Comparison of ENCODE assay signal across 7 mouse cellular contexts in the genomic region with DNA sequence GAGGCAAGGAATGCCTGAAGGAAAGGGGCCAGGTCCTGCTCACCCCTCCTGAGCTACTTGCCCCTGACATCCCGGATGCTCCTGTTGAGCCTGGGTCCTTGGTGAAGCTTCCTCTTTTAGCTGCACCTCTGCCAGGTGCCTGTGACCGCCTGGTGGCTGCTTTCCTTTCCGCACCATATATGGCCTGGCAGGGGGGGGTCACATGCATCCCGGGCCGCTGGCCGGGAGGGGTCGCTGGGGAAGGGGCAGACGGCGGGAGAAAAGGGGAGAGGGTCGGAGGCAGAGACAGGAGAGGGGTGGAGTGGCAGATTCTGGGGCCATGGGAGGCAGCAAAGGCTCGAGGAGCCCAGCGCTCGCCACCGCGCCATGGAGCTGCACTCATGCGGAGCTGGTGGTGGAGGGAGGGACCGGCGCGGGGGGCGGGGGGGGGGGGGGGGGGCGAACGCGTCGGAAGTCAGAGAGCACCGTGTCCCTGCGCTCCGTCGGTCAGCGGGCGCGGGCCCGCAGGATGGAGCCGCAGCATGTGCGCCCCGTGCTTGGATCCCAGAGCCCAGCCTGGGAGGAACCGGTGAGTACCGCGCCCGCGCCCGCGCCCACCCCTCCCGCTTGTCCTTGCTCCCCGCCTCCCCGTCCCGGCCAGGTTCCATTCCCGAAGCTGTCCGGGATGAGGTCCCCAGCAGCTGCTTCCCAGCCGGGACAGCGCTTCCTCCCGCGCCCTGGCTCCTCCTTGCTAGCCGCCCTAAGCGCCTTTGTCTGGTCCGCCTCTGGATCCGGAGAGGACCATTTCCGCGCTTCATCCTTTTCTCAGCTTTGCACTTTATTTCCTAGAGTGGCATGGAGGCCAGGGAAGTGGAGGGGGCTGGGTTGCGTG. TPM values are rescaled to one million over a fixed set of nuclear protein-coding genes. Genes with fewer than 3 reads are reported as not detected.
DNase-seq lines count a peak whose midpoint lies in the region; ATAC-seq lines count a peak whose summit lies in the region.
"Not testable (repeated sequence)": the region's sequence is repeated elsewhere in the genome, so short reads cannot be mapped to it uniquely, and the experiment has no call there.

Gene Gm3164, plus strand, starts transcription at position 484 of the 871 bp plus-strand sequence.

- H3K27me3 ChIP-seq in forebrain, embryonic 15.5 days; heart, embryonic 16.5 days (ENCODE audit: control insufficient read depth, insufficient read depth, low read length); limb, embryonic 10.5 days (ENCODE audit: low read depth, poor library complexity, severe bottlenecking): not testable (repeated sequence)

- H3K36me3 ChIP-seq in forebrain, embryonic 15.5 days; heart, embryonic 16.5 days (ENCODE audit: control insufficient read depth, insufficient read depth); limb, embryonic 10.5 days: not testable (repeated sequence)

- peak within 1 kb of the TSS; percentile 59 for H3K4me2 ChIP-seq in forebrain, embryonic 15.5 days (replicated peaks)
- peak within 1 kb of the TSS; percentile 55 for H3K4me2 ChIP-seq in heart, embryonic 16.5 days (ENCODE audit: low read depth, low read length)

- not testable (repeated sequence) for H3K4me1 ChIP-seq in brown adipose tissue, adult 24 weeks (ENCODE audit: control insufficient read depth, insufficient read depth, insufficient read length, low read length); forebrain, embryonic 15.5 days; heart, embryonic 16.5 days (ENCODE audit: control insufficient read depth, insufficient read depth, low read length); limb, embryonic 10.5 days

- peak within 1 kb of the TSS; percentile 38; the same call in 1 of the 2 replicates for H3K4me3 ChIP-seq in brown adipose tissue, adult 24 weeks (ENCODE audit: insufficient read depth, low read depth, low read length)
- H3K4me3 ChIP-seq in forebrain, embryonic 15.5 days = peak within 1 kb of the TSS; percentile 52
- peak within 1 kb of the TSS; percentile 35 for H3K4me3 ChIP-seq in heart, embryonic 16.5 days (ENCODE audit: low read length)
- peak within 1 kb of the TSS; percentile 50 for H3K4me3 ChIP-seq in limb, embryonic 10.5 days

- WGBS in forebrain, embryonic 15.5 days = 2% methylated on average over 37 of the region's 59 CpGs
- under 1% methylated on average over 21 of the region's 59 CpGs for WGBS in heart, embryonic 16.5 days
- under 1% methylated on average over 27 of the region's 59 CpGs for WGBS in limb, embryonic 10.5 days

- H3K27ac ChIP-seq in brown adipose tissue, adult 24 weeks (replicated peaks; ENCODE audit: low read depth, low read length); forebrain, embryonic 15.5 days (replicated peaks); heart, embryonic 16.5 days (ENCODE audit: low read length): not testable (repeated sequence)
- peak within 1 kb of the TSS; percentile 46; the same call in 1 of the 2 replicates for H3K27ac ChIP-seq in limb, embryonic 10.5 days

- peak; percentile 78; the same call in 1 of the 2 replicates for ATAC-seq in forebrain, embryonic 15.5 days (replicated peaks)
- not testable (repeated sequence) for ATAC-seq in heart, embryonic 16.5 days (replicated peaks; ENCODE audit: extremely low read depth, insufficient read depth, low FRiP score)

- DNase-seq in kidney, adult 18-20 months = peak; percentile 25
- DNase-seq in limb, embryonic 10.5 days (ENCODE audit: low spot score) = peak; percentile 45
- peak; percentile 1 for DNase-seq in mesoderm, embryonic 11.5 days (ENCODE audit: low read depth, low spot score)
- DNase-seq in right cerebral cortex, postnatal 14 days = peak; percentile 50

- H3K9ac ChIP-seq in forebrain, embryonic 15.5 days (replicated peaks) = peak within 1 kb of the TSS; percentile 53
- H3K9ac ChIP-seq in heart, embryonic 16.5 days (ENCODE audit: low read length) = not testable (repeated sequence)

- not testable (repeated sequence) for H3K9me3 ChIP-seq in forebrain, embryonic 15.5 days; heart, embryonic 16.5 days (replicated peaks; ENCODE audit: control insufficient read depth, low read length); limb, embryonic 10.5 days (replicated peaks)

RNA-seq across cellular contexts. Expression of gene Gm3164, which starts in this region (rescaled TPM):
- polyA plus RNA-seq in brown adipose tissue, adult 24 weeks (2012; ENCODE audit: insufficient read depth, insufficient read length, missing spikeins) = not detected in 2 replicates
- polyA plus RNA-seq in forebrain, embryonic 15.5 days (2015; fragmentation: Nextera tagmentation; extraction: Ambion mirVana) = 3.5 and 4.0 TPM in 2 replicates
- polyA plus RNA-seq in heart, embryonic 16.5 days (2015; fragmentation: Nextera tagmentation; extraction: Ambion mirVana) = 0.27 and 0.37 TPM in 2 replicates
- 0.23 TPM in 1 of 2 replicates, not detected in the other for polyA plus RNA-seq in limb, embryonic 10.5 days (2016; fragmentation: Nextera tagmentation; extraction: Ambion mirVana)

Comparison
In these comparisons a context has a peak if more than half of its experiments do, and no peak if none do; other contexts are left out.
1. Peak in DNase-seq, H3K4me3 ChIP-seq and H3K27ac ChIP-seq in limb, embryonic 10.5 days; RNA of the gene not detected or under 1 TPM.